Mouse (Mus musculus) liver, embryonic 11.5 days (tissue): ENCODE measurements at regions not wholly inside any gene's neighbourhood (a gene's known extent, or its start where the extent isn't known, plus 50 kb on each side); places are given as distances from the start of the nearest gene placed in this dataset.

Source experiments
- ATAC-seq: fragments of 200-750 bp; cut with Nextera tagmentation; replicated peaks from 2 replicates; pipeline ENCODE4 v1.8.0; 2017; ENCODE audit warnings: moderate number of reproducible peaks, mild to moderate bottlenecking, moderate TSS enrichment, moderate library complexity; ENCODE audit not compliant: low FRiP score
- DNase-seq: peaks from one replicate; pipeline ENCODE4 v3.0.0-alpha.2; 2017; ENCODE audit warnings: low spot score
- H3K27ac ChIP-seq: fragments of 300-500 bp; sonication (generic); 2 replicates; pipeline ENCODE4 v1.5.1; 2014; ENCODE audit warnings: mild to moderate bottlenecking, low read depth, low read length, control low read depth
- H3K27me3 ChIP-seq: fragments of 300-500 bp; sonication (generic); replicated peaks from 2 replicates; pipeline ENCODE4 v1.6.1; 2014; ENCODE audit warnings: low read length, mixed read lengths; ENCODE audit not compliant: control insufficient read depth, insufficient read depth
- H3K36me3 ChIP-seq: fragments of 300-500 bp; sonication (generic); 2 replicates; pipeline ENCODE4 v1.6.1; 2014; ENCODE audit warnings: mild to moderate bottlenecking, low read length, moderate library complexity, mixed read lengths; ENCODE audit not compliant: control insufficient read depth, insufficient read depth
- H3K4me1 ChIP-seq: fragments of 300-500 bp; sonication (generic); replicated peaks from 2 replicates; pipeline ENCODE4 v1.6.1; 2014; ENCODE audit warnings: low read length, mixed read lengths; ENCODE audit not compliant: control insufficient read depth, insufficient read depth
- H3K4me2 ChIP-seq: fragments of 300-500 bp; sonication (generic); 2 replicates; pipeline ENCODE4 v1.6.1; 2014; ENCODE audit warnings: mild to moderate bottlenecking, control low read depth, moderate library complexity
- H3K4me3 ChIP-seq: fragments of 300-500 bp; sonication (generic); 2 replicates; pipeline ENCODE4 v1.5.1; 2014; ENCODE audit warnings: low read depth, low read length, control low read depth
- H3K9ac ChIP-seq: fragments of 300-500 bp; sonication (generic); 2 replicates; pipeline ENCODE4 v1.6.1; 2014; ENCODE audit warnings: low read depth, low read length, control low read depth
- H3K9me3 ChIP-seq: fragments of 300-500 bp; sonication (generic); 2 replicates; pipeline ENCODE4 v1.6.1; 2016; ENCODE audit warnings: low read length, inconsistent platforms, mixed read lengths; ENCODE audit not compliant: control insufficient read depth
- WGBS: fragments of 180-500 bp; shearing (Covaris S2); extraction: QIAGEN DNeasy Blood & Tissue Kit; methylation state at CpG from one replicate; pipeline ENCODE4 v1.1.7; 2014; 5-methylcytosine and 5-hydroxymethylcytosine counted together

DNA sequence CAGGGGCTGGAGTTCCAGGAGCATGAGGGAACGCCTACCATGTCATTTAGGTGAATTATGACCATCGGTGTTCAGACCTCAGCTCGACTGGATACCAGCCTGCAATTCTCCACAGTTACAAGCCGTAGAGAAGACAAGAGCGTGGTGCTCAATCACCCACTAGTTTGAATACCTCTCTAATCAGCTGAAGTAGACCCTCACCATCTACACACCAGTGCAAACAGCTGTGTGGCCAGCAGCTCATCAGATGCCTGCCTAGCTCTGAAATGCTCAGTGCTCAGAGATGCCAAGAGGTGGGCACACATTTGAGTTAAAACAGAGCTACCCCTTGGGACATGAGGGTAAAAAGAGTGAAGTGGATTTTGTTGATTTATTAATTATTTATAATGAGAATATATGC, 660.2 kb downstream of the Magi1 start:
- no peak for ATAC-seq

DNA sequence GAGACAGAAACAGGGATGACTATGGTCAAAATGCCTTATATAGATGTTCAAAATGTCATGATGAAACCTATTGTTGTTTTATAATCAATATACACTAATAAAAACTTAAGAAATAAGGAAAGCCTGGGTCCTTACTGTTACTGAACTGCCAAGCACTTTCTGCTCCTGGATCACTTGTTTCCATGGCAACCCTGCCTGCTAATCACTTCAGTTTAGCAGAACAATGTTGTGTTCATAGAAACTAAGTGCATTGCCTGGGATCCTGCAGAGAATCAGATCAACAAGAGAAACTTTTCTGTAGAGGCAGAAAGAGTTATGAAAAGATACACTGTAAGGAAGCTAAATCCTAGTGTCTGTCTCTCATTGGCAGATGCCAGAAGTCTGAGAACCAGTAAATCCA, 666.8 kb downstream of the Magi1 start:
- ATAC-seq: no peak

More for the DNA sequence above, 660.2 kb downstream of the Magi1 start:
- WGBS: 67% methylated on average over 5 of the region's 5 CpGs
- Histone ChIP-seq H3K27ac (no peak overlapping the region), H3K27me3 (no peaks in the 10 kb centered on the region), H3K36me3 (no peaks in the 10 kb centered on the region), H3K9me3 (no peaks in the 10 kb centered on the region), H3K4me2 (no peak overlapping the region), H3K4me1 (no peaks in the 10 kb centered on the region), H3K9ac (no peak overlapping the region), H3K4me3 (no peak overlapping the region)
- DNase-seq: no peak

DNA sequence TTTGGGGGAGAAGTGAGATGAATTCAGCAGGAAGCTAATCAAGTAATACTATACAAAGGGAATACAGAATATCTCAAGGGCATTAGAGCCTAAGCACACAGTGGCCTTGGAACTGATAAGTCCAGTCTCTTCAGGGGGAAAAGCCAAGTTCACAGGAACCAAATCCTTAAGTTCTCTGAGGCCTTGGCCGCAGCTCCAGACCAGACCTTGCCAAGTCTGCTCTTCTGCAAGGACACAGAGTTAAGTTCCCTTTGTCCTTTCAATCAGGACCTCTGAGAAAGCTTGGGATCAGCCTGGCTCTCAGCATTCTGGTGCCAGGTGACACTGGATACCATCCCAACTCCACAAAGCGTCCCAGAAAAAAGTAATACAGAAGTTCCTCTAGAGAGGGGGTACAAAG, 657.1 kb upstream of the Adamts9 start:
- 81% methylated on average over 2 of the region's 2 CpGs for WGBS
- Histone ChIP-seq H3K4me2 (no peak overlapping the region), H3K27me3 (no peaks in the 10 kb centered on the region), H3K4me1 (no peaks in the 10 kb centered on the region), H3K9ac (no peak overlapping the region), H3K36me3 (no peaks in the 10 kb centered on the region), H3K9me3 (no peaks in the 10 kb centered on the region), H3K4me3 (no peak overlapping the region), H3K27ac (no peak overlapping the region)
- ATAC-seq: no peak
- no peak for DNase-seq

More for the DNA sequence above, 666.8 kb downstream of the Magi1 start:
- no peaks in the 10 kb centered on the region for H3K27me3 ChIP-seq
- H3K4me1 ChIP-seq: no peaks in the 10 kb centered on the region
- no peak overlapping the region for H3K4me2 ChIP-seq
- no peaks in the 10 kb centered on the region for H3K9me3 ChIP-seq
- no peak overlapping the region for H3K27ac ChIP-seq
- no peak overlapping the region for H3K4me3 ChIP-seq
- no peak overlapping the region for H3K9ac ChIP-seq
- H3K36me3 ChIP-seq: no peaks in the 10 kb centered on the region
- no peak for DNase-seq

DNA sequence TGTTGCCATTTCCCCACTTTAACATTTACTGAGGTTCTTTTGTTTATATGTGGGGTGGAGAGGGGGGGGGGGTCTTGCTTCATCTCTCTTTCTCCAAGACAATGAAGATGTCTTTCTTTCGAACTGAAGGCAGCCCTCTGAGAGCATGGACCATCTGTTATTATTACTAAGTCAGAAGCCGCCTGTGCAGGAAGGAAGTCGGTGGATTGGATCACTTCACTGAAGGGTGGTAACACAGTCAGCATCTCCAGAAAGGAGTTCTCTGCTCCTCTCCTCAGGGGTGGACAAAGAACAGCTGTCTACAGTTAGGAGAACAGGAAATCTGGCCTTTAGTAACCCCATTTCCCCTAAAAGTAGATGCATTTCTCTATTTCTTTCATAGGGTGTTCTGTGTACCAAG, 656.1 kb upstream of the Adamts9 start:
- Histone ChIP-seq H3K36me3 (no peaks in the 10 kb centered on the region), H3K27ac (no peak overlapping the region), H3K4me3 (no peak overlapping the region), H3K27me3 (no peaks in the 10 kb centered on the region), H3K4me2 (no peak overlapping the region), H3K9ac (no peak overlapping the region), H3K4me1 (no peaks in the 10 kb centered on the region), H3K9me3 (no peaks in the 10 kb centered on the region)
- DNase-seq (no peak), ATAC-seq (no peak)
- 64% methylated on average over 3 of the region's 3 CpGs for WGBS

DNA sequence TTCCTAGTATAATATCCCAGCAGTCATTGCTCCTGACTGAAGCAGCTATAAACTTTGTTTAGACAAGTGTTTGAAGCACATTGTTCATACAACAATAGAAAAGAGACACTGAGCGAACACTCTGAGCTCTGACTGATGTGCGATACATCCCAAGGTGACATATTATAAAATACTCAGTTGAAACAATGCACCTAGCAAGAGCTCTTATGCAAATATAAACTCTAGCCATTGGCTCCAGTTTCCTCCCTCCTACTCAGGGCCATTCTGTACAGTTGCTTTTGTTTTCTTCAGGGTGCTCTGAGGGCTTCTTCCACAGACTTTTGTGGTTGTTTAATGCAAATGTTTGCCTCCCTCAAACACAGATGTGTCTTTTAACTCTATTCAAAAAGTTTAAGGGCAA, 646.6 kb upstream of the Adamts9 start:
- Histone ChIP-seq H3K4me2 (no peak overlapping the region), H3K4me1 (no peaks in the 10 kb centered on the region), H3K4me3 (no peak overlapping the region), H3K9ac (no peak overlapping the region), H3K27ac (no peak overlapping the region), H3K36me3 (no peaks in the 10 kb centered on the region), H3K9me3 (no peaks in the 10 kb centered on the region), H3K27me3 (no peaks in the 10 kb centered on the region)
- DNase-seq (no peak), ATAC-seq (no peak)
- WGBS: 94% methylated on average over 2 of the region's 2 CpGs

DNA sequence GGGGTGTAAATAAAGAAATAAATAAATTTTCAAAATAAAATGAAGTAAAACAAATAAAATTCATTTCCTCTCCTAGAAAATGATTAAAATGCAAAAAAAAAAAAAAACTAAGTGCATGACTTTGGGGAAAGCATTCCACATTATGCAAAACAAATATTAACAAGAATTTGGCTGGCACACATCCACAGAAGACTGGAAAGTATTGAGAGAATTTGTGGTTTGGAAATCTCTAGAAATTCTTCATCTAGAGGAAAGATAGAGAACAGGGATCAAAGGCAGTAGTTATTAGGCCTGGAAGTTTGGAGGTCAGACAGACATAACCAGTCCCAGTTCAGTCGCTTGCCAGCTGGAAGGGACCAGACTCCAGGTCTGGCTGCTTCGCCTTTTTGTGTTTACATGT, 643.6 kb upstream of the Adamts9 start:
- ATAC-seq (no peak), DNase-seq (no peak)
- Histone ChIP-seq H3K4me3 (no peak overlapping the region), H3K36me3 (no peaks in the 10 kb centered on the region), H3K4me2 (no peak overlapping the region), H3K9ac (no peak overlapping the region), H3K27ac (no peak overlapping the region), H3K9me3 (no peaks in the 10 kb centered on the region), H3K27me3 (no peaks in the 10 kb centered on the region), H3K4me1 (no peaks in the 10 kb centered on the region)
- 93% methylated on average over 2 of the region's 2 CpGs for WGBS

DNA sequence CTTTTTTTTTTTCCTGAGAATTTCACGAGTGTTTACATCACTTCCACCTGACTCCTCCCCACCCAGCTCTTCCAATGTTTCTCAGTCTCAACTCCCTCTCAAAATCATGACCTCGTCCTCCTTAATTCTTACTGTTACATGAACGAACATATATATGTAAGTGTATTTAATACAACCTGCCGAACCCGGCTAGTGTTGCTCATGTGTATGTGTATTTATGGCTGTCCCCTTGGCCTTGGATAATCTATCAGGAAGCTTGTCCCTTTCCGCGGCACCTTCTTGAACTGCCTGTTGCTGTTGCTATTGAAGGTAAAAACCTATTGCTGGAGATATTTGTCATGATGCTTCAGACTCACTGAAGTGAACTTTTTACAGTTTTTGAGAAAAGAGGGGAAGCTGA, 637.8 kb upstream of the Adamts9 start:
- Histone ChIP-seq H3K27ac (no peak overlapping the region), H3K9ac (no peak overlapping the region), H3K4me2 (no peak overlapping the region), H3K4me3 (no peak overlapping the region), H3K4me1 (no peaks in the 10 kb centered on the region), H3K9me3 (no peaks in the 10 kb centered on the region), H3K27me3 (no peaks in the 10 kb centered on the region), H3K36me3 (no peaks in the 10 kb centered on the region)
- 89% methylated on average over 7 of the region's 7 CpGs for WGBS
- DNase-seq (no peak), ATAC-seq (no peak)

DNA sequence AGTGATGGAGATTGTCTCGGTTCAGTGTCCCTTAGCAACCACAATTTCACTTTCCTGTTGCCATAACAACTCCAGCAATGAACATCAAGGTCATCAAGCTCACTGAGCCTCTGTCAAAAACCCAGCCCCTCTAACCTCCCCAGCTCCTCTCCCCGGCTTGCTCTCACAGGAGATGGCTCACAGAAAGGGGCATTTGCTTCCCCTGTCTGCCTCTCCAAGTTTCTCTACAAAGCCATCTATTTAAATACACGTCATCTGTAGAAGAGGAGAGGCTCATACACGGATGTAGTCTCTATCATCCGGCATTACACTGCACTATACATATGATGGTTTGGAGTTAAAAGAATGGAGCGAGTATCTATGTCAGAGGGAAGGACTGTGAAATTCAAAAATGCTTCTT, 637.4 kb upstream of the Adamts9 start:
- 72% methylated on average over 6 of the region's 6 CpGs for WGBS
- Histone ChIP-seq H3K4me1 (no peaks in the 10 kb centered on the region), H3K27me3 (no peaks in the 10 kb centered on the region), H3K4me2 (no peak overlapping the region), H3K9me3 (no peaks in the 10 kb centered on the region), H3K27ac (no peak overlapping the region), H3K9ac (no peak overlapping the region), H3K4me3 (no peak overlapping the region), H3K36me3 (no peaks in the 10 kb centered on the region)
- ATAC-seq: no peak
- no peak for DNase-seq

DNA sequence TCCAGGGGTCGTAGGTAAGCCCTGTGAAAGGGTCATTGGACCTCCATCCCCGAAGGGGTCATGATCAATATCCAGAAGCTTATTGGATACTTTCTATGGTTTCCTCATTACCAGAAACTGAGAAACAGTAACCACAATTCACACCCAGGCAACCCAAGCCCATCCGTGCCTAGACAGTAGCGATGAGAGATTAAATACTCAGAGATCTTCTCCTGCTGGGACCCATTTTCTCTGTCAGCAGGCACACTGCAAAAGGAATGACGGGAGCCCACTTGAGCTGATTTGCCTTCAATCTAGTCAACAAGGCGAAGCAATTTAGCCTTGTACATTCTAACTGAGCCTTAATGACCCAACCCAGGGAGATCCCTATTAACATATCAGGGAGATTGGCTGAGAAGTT, 632.0 kb upstream of the Adamts9 start:
- H3K4me3 ChIP-seq: no peak overlapping the region
- no peak overlapping the region for H3K4me2 ChIP-seq
- no peaks in the 10 kb centered on the region for H3K9me3 ChIP-seq
- H3K4me1 ChIP-seq: no peaks in the 10 kb centered on the region
- no peak overlapping the region for H3K9ac ChIP-seq
- ATAC-seq (no peak), DNase-seq (no peak)
- H3K27ac ChIP-seq: no peak overlapping the region
- no peaks in the 10 kb centered on the region for H3K27me3 ChIP-seq
- WGBS: 76% methylated on average over 6 of the region's 6 CpGs
- H3K36me3 ChIP-seq: no peaks in the 10 kb centered on the region
